Mouse (Mus musculus) ovary, postnatal 14 days (tissue): ENCODE results near the gene Snd1.

ENCODE experiments used
- DNase-seq: peaks from one replicate; pipeline ENCODE4 v3.0.0; 2022; ENCODE audit warnings: low spot score

Gene Snd1

DNA sequence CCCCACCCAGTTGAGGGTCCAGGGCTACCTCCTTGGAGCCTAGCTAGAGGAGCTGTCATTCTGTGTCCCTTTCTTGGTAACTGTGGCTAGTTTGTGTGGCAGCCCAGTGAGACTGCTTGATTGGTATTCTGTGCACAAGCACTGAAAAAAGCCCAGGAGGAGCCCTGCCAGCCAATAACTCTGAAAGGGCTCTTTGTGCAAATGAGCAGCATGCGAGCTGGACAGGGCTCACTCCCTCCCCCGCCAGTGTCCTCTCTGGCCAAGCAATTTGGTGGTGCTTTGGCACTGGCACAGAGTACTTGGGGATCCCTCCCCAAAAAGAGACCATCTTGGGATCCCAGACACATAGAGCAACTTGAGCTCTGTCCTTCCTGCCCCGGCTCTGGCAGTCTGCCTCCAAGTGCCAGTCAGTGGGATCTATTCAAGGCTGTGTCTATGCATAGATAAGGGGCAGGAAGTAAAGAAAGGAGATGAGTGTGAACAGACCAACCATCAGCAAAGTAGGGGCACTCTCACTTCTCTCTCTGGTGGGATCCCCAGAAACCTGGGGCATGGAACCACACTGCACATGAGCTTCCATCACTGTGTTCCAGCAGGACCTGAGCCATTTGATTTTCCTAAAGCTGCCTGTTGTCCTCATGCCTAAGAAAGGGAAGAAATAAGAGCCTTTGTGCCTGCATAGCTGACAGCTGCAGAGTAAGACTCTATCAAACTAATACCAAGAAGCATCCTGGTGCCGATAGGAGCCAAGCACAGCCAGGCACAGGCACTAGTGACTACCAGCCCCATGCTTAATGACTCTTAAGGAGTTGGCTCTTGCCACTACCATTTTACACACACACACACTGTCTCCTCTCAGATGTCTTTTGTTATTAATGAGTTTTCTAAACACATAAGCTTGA is 367.7 kb downstream of the Snd1 start:
- no peak for DNase-seq

DNA sequence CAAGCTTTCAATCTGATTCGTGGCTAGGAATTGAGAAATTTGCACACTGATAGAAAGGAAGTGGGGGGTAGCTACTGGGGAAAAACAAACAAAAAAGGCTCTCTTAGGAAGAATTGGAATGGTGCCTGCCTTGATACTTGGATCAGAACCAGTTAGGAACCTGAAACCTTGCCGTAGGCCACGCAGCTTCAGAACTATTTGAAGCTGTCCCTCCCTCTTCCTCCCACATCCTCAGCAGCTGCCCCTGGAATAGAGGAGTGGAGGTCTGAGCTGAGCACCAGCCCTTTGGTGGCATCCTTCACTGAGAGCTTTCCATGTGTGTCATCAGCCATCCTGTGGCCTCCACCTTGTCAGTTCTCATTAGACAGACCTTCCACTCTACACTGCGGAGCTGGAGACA is 370.7 kb downstream of the Snd1 start:
- no peak for DNase-seq

GRCm38 (mm10) chr6:28847616-28848015 is 372.7 kb downstream of the Snd1 start:
- no peak for DNase-seq

- no peak for DNase-seq
Observed at GRCm38 (mm10) chr6:28848285-28848794, 373.4 kb downstream of the Snd1 start.

DNA sequence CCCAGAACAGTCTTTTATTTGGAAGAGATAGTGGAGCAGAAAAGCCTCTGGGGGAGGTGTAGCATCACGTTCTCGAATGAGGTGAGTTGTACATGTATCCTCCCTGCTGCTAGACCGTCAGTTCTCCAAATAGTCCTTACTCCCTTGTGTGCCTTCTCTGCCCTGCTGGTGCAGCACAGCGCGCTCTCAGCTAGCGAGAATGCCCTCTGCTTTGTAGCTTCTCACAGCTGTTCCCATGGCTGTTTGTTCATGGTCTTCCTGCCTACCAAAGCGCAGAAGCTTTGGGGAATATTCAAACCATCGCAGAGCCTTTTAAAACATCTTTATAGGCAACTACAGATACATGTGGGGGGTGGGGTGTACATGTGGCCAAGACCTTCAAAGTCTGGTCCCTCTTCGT is 374.0 kb downstream of the Snd1 start:
- DNase-seq = no peak

GRCm38 (mm10) chr6:28849317-28849716 is 374.4 kb downstream of the Snd1 start:
- DNase-seq = no peak

DNA sequence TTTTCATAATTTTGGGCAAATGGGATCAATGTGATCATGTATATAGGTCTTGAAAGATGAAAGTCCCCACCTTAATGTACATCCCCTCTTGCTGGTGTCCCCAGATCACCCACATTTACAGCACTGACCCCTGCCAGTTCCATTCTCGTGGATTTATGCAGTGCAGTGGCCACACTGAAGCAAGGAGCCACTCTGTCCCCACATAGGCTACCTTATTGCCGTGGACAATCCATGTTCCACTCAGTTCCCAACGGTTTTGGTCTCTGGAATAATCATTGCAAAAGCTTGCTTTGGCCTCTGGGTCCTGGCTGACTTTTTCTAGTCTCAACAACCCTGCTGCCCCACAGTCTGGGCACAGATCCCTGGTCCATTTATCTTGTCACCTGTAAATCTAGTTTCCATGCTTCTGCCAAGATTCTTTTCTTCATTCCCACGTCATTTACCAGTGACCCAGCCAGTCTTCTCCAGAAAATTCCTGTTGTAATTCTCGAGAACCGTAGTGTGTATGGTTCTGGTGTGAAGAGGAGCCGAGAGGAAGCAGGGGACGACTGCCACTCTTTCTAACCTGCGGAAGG is 375.5 kb downstream of the Snd1 start:
- DNase-seq = no peak

GRCm38 (mm10) chr6:28852342-28852741 is 377.4 kb downstream of the Snd1 start:
- no peak for DNase-seq

- DNase-seq = no peak
Observed at GRCm38 (mm10) chr6:28853164-28853563, 378.2 kb downstream of the Snd1 start.

GRCm38 (mm10) chr6:28853654-28854053 is 378.7 kb downstream of the Snd1 start:
- no peak for DNase-seq

DNA sequence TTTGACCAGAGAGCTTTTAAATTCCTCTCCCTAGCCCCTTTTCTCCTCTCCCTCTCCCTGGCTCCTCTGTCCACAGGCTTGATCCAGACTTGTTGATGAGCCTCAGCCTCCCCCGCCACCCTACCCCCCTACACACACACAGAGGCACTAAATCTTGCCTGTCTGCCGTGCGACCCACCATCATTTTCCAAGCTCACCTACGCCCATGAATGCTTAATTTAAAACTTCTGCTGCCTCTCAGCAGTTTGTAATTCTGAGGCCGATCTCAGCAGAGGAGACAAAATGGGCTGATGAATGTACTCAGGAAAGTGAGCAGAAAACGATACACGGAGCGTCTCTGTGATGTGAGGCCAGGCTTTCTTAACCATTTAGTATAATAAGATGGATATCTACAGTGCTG is 379.7 kb downstream of the Snd1 start:
- DNase-seq = no peak

DNA sequence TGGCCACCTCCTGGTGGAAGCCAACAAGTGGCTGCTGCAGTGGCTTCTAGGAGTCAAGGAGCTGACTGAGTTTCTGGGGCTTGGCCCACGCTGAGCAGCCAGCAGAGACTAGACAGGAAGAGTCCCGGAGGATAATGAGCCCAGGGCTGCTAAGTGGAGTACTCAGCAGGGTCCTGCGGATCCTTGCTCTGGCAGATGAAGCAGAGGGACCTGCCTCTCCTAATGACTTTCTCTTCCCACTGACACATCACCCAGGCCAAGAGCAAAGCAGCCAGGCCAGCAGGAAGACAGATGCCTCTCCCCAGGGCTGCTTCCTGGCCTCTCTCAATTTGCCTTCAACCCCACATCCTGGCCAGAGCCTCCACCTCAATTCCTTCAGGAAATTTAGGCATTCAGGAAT is 380.5 kb downstream of the Snd1 start:
- DNase-seq = no peak

DNA sequence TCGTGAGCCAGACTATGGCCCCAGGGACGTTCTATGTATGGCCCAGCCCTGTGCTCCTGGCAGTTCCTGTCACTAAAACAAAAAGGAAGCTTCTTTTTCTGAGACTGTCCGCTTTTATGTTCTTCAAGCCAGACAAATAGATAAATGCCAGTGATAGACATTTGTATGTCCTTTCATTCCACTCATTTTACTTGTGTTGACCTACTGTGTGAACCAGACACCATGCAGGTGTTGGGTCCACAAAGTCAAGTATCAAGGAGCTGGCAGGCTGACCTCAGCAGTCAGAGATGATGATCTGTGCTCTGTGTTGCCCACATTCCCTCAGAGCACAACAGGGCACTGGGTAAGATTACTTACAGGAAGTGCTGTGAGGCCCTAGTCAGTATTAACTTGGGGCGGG is 381.9 kb downstream of the Snd1 start:
- no peak for DNase-seq

- no peak for DNase-seq
Observed at GRCm38 (mm10) chr6:28857198-28858180, 382.6 kb downstream of the Snd1 start.

- DNase-seq = no peak
Observed at GRCm38 (mm10) chr6:28859094-28859493, 384.2 kb downstream of the Snd1 start.

DNA sequence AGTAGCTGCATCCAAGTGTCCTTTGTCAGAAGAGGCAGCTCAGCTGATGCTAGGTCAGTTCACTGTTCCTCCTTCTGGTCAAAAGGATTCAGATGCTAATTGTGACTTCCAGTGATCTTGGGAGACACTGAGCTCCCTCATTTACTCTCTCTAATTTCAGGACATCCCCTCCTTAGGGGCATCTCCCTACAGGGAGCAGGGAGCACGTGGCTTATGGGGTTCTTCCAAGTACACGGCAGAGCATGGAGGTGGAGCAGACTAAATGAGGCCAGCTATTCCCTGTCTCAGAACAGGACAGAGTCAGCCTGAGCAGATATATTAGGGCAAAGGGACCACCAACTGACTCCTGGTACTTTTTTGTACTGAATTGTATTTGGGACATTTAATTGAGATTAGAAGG is 385.5 kb downstream of the Snd1 start:
- DNase-seq = no peak

DNA sequence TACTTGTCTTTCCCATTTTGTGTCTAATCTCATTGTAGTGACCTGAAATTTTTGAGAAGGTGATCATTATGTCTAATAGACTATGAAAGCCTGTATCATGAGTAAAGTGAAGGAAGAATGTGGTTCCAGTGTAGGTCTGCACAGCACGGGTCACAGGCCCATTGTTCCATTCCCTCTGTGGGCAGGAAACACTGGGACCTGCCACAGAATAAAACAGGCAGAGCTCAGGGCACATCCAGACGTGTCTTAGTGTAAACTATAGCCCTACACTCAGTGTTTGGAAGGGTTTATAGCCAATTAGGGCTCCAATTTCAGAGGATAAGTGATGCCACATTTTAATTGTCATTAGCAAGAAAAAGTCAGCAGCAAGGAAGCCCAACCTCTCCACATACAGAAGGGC is 386.0 kb downstream of the Snd1 start:
- DNase-seq = no peak

DNA sequence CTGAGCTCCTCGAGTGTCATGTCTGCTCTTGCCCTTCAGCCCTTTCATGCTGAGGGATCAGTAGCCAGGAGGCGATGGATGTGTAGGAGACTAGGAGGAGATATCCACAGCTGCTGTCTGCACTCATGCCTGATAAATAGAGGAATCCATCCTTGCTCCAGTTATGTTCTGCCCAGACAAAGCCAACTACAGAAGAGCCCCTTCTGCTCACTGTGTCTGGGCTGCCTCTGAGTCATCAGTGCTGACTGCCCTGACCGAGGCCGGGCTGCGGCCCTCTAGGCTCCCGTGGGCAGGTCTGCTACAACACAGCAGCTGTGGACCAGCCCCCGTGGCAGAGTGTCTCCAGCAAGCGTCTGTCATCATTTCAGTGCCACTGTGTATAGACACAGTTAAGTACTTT is 387.4 kb downstream of the Snd1 start:
- no peak for DNase-seq

DNA sequence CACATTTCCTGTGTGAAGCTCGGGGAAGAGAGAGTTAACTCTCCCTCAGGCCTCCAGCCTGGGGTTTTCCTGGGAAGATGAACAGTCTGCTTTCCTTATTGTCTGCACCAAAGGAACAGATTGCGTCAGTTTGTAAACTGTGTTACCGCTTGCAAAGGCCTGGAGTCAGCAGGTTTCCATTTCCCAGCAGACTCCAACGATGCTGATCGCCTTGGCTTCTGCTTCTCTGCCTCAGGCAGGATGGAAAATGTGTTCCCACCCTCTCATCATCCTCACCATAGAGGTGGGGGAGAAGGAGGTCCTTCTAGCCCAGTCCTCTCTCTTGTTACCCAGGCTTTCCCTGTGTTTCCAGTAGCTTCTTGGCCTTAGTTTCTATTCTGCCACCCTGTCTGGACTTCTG is 389.7 kb downstream of the Snd1 start:
- no peak for DNase-seq

DNA sequence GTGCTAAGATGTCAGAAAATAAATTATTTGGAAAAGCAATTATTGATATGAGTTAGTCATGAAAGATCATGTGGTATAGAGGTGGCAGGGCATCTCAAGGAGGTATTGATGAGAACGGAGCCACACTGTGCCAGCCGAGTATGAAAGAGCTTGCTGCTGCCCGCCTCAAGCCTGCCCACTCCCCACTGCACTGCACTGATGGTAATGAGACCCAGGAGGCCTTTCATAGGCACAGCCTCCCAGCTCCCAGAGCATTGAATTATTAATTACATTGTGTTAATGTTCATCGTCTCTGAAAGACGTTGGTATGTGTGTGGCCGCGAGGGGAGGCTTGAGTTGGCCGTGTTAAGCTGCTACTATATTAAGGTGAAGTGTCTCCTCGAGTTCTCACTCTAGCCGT is 390.2 kb downstream of the Snd1 start:
- no peak for DNase-seq

DNA sequence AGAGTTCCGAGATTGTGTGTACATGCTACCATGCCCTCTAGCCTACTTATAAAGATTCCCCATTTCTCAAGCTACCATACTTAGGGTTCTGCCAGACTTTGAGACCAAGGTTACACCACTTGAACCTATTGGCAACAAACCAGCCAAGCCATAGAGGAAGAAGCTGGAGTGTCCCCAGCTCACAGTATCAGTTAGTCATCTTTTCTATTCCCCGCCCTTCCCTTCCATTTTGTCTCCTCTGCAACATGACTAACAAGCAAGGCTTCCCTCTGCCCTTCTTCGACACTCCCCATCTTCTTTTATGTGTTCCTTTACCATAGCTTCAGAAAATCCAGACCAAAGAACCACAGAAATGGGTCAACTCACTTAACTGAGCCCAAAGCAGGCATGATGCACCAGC is 391.3 kb downstream of the Snd1 start:
- DNase-seq = no peak

DNA sequence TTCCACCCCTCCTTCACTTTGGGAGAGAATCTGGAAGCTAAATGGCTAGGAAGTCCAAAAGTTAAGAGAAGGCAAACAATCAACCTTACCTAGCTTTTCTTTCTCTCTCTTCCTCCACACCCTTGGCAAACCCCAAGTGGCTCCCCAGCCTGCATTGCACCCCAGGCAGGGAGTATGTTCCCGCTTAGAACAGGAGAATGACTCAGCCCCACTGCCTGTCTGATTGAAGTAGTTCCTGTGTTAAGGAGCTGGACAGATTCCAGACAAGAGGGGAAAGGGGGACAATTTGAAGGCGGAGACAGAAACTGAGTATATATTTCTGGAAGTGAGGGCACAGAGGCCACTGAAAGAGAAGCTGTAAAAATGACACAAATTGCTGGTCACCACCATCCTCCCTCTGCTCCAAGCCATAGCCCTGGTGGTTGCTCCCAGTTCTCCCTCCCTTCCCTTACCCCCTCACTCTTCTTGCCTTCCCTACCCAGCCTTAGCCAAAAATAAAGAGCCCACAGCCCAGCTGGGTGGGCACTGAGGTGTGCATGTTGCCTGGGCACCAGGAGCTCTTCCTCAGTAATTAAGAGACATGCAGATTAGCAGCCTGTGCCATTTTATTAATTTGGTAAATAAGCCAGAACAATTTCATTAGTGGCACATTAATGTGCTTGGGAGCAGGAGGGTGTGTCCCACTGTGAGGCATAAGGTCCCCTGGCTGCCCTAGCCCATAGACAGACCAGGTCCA is 392.7 kb downstream of the Snd1 start:
- no peak for DNase-seq
